Mouse (Mus musculus) lung, embryonic 15.5 days (tissue): ENCODE measurements around the gene Tdgf1. TPM values are rescaled to one million over a fixed set of nuclear protein-coding genes. Genes with fewer than 3 reads are reported as not detected.

Source experiments
- ATAC-seq: fragments of 200-750 bp; cut with Nextera tagmentation; 2 replicates; pipeline ENCODE4 v1.8.0; 2017; ENCODE audit warnings: moderate number of reproducible peaks, borderline replicate concordance; ENCODE audit not compliant: low FRiP score, low TSS enrichment; ENCODE audit errors: extremely low read depth
- H3K27ac ChIP-seq: fragments of 300-500 bp; sonication (generic); 2 replicates; pipeline ENCODE4 v1.5.1; 2015; ENCODE audit warnings: moderate library complexity, mild to moderate bottlenecking, inconsistent platforms
- H3K27me3 ChIP-seq: fragments of 300-500 bp; sonication (generic); 2 replicates; pipeline ENCODE4 v1.6.1; 2015; ENCODE audit warnings: inconsistent platforms
- H3K36me3 ChIP-seq: fragments of 300-500 bp; sonication (generic); 2 replicates; pipeline ENCODE4 v1.6.1; 2015; ENCODE audit warnings: inconsistent platforms
- H3K4me1 ChIP-seq: fragments of 300-500 bp; sonication (generic); 2 replicates; pipeline ENCODE4 v1.6.1; 2015; ENCODE audit warnings: inconsistent platforms
- H3K4me2 ChIP-seq: fragments of 300-500 bp; sonication (generic); 2 replicates; pipeline ENCODE4 v1.6.1; 2015; ENCODE audit warnings: inconsistent platforms, mild to moderate bottlenecking, moderate library complexity
- H3K4me3 ChIP-seq: fragments of 300-500 bp; sonication (generic); 2 replicates; pipeline ENCODE4 v1.5.1; 2015; ENCODE audit warnings: mild to moderate bottlenecking, inconsistent platforms
- H3K9ac ChIP-seq: fragments of 300-500 bp; sonication (generic); 2 replicates; pipeline ENCODE4 v1.6.1; 2015; ENCODE audit warnings: inconsistent platforms
- H3K9me3 ChIP-seq: fragments of 300-500 bp; sonication (generic); 2 replicates; pipeline ENCODE4 v1.6.1; 2016; ENCODE audit warnings: inconsistent platforms
- WGBS: fragments of 180-500 bp; shearing (Covaris S2); methylation state at CpG from one replicate; pipeline ENCODE4 v1.1.7; 2015; 5-methylcytosine and 5-hydroxymethylcytosine counted together
- polyA plus RNA-seq: library from polyadenylated mRNA; unstranded; fragments of >200 nt; fragmentation: Nextera tagmentation; extraction: Ambion mirVana; gene quantifications from 2 replicates; pipeline ENCODE4 v1.2.1, GENCODE M21; 2015

Gene Tdgf1
- polyA plus RNA-seq, 1 experiment from 2014 or later, result not detected

DNA sequence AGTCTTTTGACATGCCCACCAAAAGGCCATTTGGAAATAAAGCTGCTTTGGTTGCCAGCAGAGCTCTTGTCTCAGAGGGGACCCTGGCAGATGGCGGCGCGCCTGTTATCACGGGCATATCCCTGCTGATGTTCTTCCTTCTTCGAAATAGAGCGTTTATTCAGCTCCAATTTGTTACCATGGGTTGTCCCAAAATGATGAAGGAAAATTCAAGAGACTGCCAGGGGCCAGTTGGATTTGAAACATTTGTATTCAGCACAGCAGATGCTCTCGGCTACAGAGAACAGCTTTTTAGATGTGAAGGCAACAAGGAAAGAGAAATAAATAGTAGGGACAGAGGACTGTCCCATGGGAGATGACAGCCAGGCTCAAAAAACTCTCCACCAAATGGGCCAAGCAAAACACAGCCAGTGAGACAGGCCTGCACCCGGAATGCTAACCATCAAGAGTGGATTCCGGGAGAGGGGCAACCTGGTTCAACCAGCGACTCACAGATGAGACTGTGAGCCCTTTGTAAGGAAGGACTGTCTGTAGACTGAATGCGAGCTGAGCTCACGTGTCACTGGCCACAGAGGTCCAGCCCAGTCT, 12.0 kb downstream of the Tdgf1 start:
- H3K9me3 ChIP-seq, result no peaks in the 10 kb centered on the region
- no peak overlapping the region for H3K4me2 ChIP-seq
- H3K9ac ChIP-seq, result no peak overlapping the region
- no peak for ATAC-seq
- no peaks in the 10 kb centered on the region for H3K27me3 ChIP-seq
- H3K27ac ChIP-seq, result no peak overlapping the region
- H3K4me1 ChIP-seq, result no peaks in the 10 kb centered on the region
- H3K4me3 ChIP-seq, result no peak overlapping the region
- WGBS, result 73% methylated on average over 12 of the region's 12 CpGs
- no peaks in the 10 kb centered on the region for H3K36me3 ChIP-seq

DNA sequence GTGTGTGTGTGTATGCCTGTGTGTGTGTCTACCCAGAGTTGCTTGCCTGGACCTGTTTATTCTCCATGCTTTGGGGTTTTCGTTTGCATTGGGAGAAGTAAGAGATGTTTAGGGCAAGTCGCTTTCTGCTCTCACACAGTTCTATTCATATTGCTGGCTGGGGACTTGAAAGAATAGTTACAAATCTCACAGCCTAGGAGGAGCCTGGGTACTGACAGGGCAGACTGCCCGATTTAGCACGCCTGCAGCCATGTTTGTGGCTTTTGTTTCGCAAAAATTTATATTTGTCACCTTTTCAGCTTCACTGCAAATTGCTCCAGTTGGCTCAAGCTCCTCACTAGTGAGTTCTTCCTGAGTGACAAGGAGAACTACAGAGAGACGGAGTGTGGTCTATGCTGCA, 14.4 kb downstream of the Tdgf1 start:
- no peaks in the 10 kb centered on the region for H3K9me3 ChIP-seq
- ATAC-seq, result no peak
- H3K4me3 ChIP-seq, result no peak overlapping the region
- H3K4me1 ChIP-seq, result no peaks in the 10 kb centered on the region
- no peak overlapping the region for H3K4me2 ChIP-seq
- WGBS, result 79% methylated on average over 6 of the region's 6 CpGs
- no peak overlapping the region for H3K9ac ChIP-seq
- no peak overlapping the region for H3K27ac ChIP-seq
- H3K27me3 ChIP-seq, result no peaks in the 10 kb centered on the region
- no peaks in the 10 kb centered on the region for H3K36me3 ChIP-seq

DNA sequence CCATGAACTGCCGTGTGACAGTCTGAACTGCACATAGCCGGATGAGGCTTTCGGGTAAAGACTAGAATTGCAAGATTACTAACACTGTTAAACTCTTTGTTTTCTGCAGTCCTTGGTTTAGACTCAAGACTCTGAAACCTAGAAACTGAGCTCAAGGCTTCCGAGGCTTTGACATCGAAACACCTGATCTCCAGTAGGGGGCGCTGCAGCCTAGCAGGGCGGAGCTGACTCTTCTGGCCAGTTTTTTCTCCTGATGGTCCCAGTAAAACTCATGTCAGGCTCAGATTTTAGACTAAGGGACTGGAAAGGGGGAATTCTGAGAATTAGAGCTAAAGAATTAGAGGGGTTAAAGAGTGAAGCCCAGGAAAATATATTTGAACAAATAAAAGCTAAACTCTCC, 23.2 kb downstream of the Tdgf1 start:
- Histone ChIP-seq H3K4me2 (no peak overlapping the region), H3K27ac (no peak overlapping the region), H3K27me3 (no peaks in the 10 kb centered on the region), H3K36me3 (no peaks in the 10 kb centered on the region), H3K4me1 (no peaks in the 10 kb centered on the region), H3K4me3 (no peak overlapping the region), H3K9me3 (no peaks in the 10 kb centered on the region), H3K9ac (no peak overlapping the region)
- ATAC-seq, result no peak
- 14% methylated on average over 7 of the region's 7 CpGs for WGBS

DNA sequence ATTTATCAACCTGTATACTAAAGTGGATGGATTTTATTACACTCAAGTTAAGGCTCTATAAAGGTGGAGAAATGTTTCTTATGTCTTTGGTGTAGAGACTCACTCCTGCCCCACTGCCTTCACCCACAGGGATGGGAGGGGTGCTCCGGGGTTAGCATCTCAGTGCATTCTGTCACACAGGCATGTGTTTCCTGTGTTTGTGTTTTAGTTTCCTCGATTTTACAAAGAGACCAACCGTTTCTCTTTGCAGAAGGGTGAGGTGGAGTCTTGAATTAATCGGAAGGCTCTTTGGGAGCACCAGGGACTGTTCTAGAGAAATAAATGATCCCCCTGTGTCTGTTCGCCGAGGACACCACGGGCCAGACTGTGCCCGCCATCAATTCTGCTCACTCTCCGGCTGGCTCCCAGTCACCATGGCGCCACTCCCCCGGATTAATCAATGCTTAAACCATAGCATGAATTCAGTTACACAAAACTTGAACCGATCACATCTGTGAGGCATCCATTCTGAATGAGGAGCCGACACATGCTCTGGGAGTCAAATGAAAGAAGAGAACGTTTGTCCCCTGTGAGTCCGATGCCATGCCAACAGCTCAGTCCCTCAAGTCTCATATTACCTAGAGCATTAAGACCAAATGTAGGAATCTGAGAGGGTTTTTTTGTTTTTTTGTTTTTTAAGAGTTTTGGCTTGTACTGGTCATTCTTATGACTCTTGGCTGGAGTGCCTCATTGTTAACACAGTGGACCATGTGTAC, 25.1 kb downstream of the Tdgf1 start:
- H3K9me3 ChIP-seq, result no peaks in the 10 kb centered on the region
- no peak overlapping the region for H3K4me3 ChIP-seq
- no peak overlapping the region for H3K9ac ChIP-seq
- ATAC-seq, result no peak
- H3K4me1 ChIP-seq, result no peaks in the 10 kb centered on the region
- no peaks in the 10 kb centered on the region for H3K36me3 ChIP-seq
- H3K4me2 ChIP-seq, result no peak overlapping the region
- peak overlapping the region; percentile 51 for H3K27ac ChIP-seq
- 54% methylated on average over 15 of the region's 15 CpGs for WGBS
- H3K27me3 ChIP-seq, result no peaks in the 10 kb centered on the region

DNA sequence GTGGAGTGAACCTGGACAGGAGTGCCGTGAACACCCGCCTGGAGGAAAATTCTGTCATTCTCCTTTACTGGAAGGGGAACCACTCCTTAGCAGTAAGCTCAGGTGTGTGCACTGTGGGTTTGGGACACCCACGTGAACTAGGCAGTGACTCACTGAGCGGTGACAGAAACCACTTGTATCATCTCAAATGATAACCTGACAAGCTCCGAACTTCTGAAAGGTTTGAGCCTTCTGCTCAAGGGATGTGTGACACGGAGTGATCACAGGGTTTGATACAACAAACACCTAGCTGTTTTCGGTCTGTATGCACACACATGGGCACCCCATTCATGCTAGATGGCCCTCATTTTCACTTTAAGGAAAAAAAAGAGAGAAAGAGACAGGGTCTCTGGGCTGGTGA, 29.2 kb downstream of the Tdgf1 start, which contains the start of gene Fam240a:
Fam240a (minus strand) TSS at position 76 of the 400 bp plus-strand sequence.
- H3K36me3 ChIP-seq, result no peaks in the 10 kb centered on the region
- no peak within 1 kb of the TSS for H3K4me2 ChIP-seq
- no peak for ATAC-seq
- WGBS, result 83% methylated on average over 7 of the region's 7 CpGs
- no peak within 1 kb of the TSS for H3K4me3 ChIP-seq
- H3K27ac ChIP-seq, result no peak within 1 kb of the TSS
- H3K9me3 ChIP-seq, result no peaks in the 10 kb centered on the region
- no peak within 1 kb of the TSS for H3K9ac ChIP-seq
- H3K4me1 ChIP-seq, result no peaks in the 10 kb centered on the region
- no peaks in the 10 kb centered on the region for H3K27me3 ChIP-seq

DNA sequence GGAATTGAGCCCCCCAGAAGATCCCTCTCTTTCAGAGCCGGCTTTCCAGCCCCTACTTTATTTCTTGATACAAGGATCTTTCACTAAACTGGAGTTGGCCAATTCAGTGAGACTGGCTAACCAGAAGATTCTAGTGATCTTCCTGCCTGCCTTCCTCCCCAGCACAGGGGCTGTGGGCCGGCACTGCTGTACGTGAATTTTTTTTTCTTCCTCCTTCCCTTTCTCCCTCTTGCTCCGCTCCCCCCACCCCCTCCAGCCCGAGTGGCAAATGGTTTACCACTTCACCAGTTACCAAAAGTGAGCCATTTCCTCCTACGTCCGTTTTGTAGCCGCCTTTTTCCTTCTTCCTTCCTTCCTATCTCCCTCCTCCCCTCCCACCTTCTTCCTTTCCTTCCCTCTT, 30.5 kb downstream of the Tdgf1 start:
- no peak overlapping the region for H3K4me2 ChIP-seq
- no peak overlapping the region for H3K27ac ChIP-seq
- no peaks in the 10 kb centered on the region for H3K27me3 ChIP-seq
- H3K36me3 ChIP-seq, result no peaks in the 10 kb centered on the region
- H3K9me3 ChIP-seq, result no peaks in the 10 kb centered on the region
- ATAC-seq, result no peak
- no peak overlapping the region for H3K9ac ChIP-seq
- 42% methylated on average over 8 of the region's 8 CpGs for WGBS
- no peaks in the 10 kb centered on the region for H3K4me1 ChIP-seq
- no peak overlapping the region for H3K4me3 ChIP-seq

DNA sequence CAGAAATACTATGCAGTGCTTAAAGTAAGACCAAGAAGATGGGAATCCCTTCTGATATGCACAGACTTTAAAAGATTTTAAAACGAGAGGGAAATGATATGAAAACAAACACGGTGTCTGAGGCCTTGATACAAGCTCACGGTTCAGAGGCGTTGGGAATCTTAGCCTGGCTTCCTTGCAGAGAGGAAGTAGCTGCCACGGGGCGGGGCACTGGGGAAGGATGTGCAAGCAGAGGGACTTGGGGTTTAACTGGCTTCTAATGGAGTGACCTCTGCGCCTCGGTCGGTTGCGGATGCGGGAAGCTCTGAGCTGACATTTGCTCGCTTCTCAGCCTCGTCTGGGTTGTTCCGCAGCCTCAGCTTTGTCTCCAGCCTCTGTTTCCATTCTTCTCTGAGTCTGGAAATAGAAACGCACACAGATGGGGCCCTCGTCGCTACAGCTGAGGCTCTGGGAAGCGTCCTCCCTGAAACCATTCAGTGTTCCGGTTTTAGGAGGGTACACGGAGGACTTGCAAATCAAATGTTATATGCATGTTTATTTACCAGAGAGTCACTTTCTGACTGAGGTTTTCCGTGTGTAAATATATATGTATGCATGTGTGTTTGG, 31.2 kb downstream of the Tdgf1 start:
- no peak for ATAC-seq
- Histone ChIP-seq H3K27me3 (no peaks in the 10 kb centered on the region), H3K9me3 (no peaks in the 10 kb centered on the region), H3K27ac (no peak overlapping the region), H3K9ac (no peak overlapping the region), H3K4me1 (no peaks in the 10 kb centered on the region), H3K4me2 (no peak overlapping the region), H3K36me3 (no peaks in the 10 kb centered on the region), H3K4me3 (no peak overlapping the region)
- WGBS, result 52% methylated on average over 21 of the region's 21 CpGs

DNA sequence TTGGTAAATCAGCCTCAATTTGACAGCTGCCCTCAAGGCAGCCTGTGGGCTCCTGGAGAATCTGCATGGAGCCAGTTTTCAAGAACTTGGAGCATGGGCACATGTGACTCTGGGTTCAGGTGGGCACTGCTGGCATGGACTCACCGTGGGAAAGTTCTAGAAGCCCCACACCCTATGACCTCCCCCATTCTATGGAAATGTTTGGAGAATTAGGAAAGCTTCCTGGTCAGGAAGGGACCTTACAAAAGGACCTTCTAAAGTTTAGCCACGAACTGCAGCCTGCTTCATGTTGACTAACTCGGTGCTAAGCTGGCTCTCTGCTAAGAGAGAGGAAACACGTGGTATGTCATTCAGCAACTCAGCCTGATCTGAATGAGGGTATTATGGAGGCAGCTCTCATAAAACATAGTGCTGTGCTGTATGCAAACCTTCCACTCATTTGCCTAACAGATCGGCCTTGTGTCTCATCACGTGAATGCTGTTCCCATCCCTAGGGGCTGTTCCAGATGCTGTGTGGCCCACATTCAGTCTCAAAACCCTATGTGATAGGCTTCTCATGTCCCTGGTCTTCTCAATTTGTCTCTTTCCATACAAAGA, 36.5 kb downstream of the Tdgf1 start:
- 71% methylated on average over 6 of the region's 6 CpGs for WGBS
- ATAC-seq, result no peak
- Histone ChIP-seq H3K27me3 (no peaks in the 10 kb centered on the region), H3K36me3 (no peaks in the 10 kb centered on the region), H3K9me3 (no peaks in the 10 kb centered on the region), H3K4me2 (no peak overlapping the region), H3K9ac (no peak overlapping the region), H3K4me1 (no peaks in the 10 kb centered on the region), H3K4me3 (no peak overlapping the region), H3K27ac (no peak overlapping the region)

DNA sequence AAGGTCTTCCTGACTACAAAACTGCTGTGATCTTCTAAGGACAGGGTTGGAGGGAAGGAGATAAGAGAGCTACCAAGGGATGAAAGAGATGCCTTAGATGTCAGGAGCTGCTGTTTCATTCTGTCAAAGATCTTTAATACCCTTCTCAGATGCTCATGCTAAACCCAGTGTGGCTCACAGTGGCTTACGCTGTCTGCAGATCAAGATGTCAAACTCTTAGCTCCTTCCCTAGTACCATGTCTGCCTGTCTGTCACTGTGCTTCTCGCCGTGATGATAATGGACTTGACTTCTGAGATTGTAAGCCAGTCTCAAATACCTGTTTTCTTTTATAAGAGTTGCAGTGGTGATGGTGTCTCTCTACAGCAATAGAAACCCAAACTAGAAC, 37.3 kb downstream of the Tdgf1 start:
- no peaks in the 10 kb centered on the region for H3K9me3 ChIP-seq
- no peaks in the 10 kb centered on the region for H3K36me3 ChIP-seq
- 85% methylated on average over 3 of the region's 3 CpGs for WGBS
- no peaks in the 10 kb centered on the region for H3K27me3 ChIP-seq
- no peak for ATAC-seq
- H3K4me2 ChIP-seq, result no peak overlapping the region
- no peaks in the 10 kb centered on the region for H3K4me1 ChIP-seq
- H3K9ac ChIP-seq, result no peak overlapping the region
- no peak overlapping the region for H3K4me3 ChIP-seq
- no peak overlapping the region for H3K27ac ChIP-seq

DNA sequence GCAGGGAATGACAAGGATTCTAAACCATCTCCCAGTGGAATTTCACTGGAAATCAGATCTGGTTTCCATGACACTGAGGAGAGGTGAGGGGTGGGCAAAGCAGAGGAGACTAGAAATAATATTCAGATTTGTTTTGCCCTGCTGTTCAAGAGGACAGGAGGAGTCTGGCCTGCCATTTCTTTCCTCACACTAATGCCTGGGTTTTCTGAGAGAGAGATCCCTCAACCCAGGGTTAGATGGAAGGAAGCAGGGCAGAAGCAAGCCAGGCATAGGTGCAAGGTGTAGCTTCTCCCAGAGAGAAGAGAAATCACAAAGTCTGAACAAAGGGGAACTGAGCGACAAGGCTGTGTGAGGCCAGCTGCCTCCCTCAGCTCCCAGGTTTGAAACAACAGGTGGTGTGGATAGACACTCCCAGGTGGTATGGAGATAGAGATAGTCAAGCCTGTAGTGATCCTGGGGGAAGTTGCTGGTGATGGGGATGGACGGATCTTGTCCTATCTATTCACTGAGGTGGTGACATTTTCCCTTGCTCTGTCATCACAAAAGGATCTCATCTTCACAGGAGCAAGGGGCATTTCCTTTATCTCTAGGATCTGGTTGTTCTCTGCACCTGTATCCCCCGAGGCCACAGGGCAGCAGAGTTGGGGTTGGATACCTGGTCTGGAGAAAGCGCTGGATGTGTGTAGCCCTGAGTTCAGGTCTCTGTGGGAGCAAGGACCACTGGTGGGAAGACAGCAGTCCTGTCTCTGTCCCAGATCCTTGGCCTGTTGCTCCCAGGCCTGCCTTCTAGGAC, 37.9 kb downstream of the Tdgf1 start:
- H3K27me3 ChIP-seq, result no peaks in the 10 kb centered on the region
- no peak overlapping the region for H3K27ac ChIP-seq
- H3K4me3 ChIP-seq, result no peak overlapping the region
- no peak overlapping the region for H3K4me2 ChIP-seq
- WGBS, result 77% methylated on average over 4 of the region's 4 CpGs
- H3K36me3 ChIP-seq, result no peaks in the 10 kb centered on the region
- no peak overlapping the region for H3K9ac ChIP-seq
- H3K4me1 ChIP-seq, result no peaks in the 10 kb centered on the region
- no peak for ATAC-seq
- H3K9me3 ChIP-seq, result no peaks in the 10 kb centered on the region

DNA sequence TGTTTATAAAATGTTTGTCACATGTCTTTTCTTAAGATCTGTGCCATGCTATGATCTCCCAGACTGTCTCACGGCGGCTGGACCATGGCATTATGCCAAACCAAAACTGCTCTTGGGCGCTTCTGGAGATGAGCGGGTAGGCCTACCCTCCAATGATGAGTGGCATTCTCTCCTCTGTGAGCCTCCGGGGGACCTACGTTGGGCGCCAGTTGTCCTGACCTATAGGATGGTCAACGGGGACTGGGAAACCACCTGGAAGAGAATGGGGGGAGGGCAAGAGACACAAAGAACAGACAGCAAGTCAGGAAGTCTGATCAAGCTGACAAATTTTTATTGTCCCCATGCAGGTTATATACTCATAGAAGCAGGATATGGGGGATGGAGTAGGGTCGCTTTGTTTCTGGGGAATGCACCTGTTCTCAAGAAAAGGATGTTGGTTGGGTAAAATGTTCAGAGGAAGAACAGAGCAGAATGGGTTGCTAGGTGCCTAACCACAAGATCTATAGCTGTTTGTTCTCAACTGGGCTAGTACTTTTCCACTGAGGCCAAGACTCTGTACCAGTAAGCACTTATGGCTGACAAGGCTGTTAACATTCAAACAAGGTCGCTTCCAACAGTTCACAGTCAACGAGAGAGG, 38.6 kb downstream of the Tdgf1 start:
- H3K9me3 ChIP-seq, result no peaks in the 10 kb centered on the region
- no peaks in the 10 kb centered on the region for H3K27me3 ChIP-seq
- no peaks in the 10 kb centered on the region for H3K36me3 ChIP-seq
- no peaks in the 10 kb centered on the region for H3K4me1 ChIP-seq
- no peak overlapping the region for H3K9ac ChIP-seq
- no peak overlapping the region for H3K4me2 ChIP-seq
- H3K27ac ChIP-seq, result no peak overlapping the region
- H3K4me3 ChIP-seq, result no peak overlapping the region
- ATAC-seq, result no peak
- 86% methylated on average over 11 of the region's 11 CpGs for WGBS
